Mouse (Mus musculus) erythroblast, embryonic 14.5 days (primary cell): ENCODE results near the gene Syngr4. TPM values are rescaled to one million over a fixed set of nuclear protein-coding genes. Genes with fewer than 3 reads are reported as not detected.

Experiments used
- H3K27me3 ChIP-seq: 2 replicates; pipeline ENCODE4 v1.6.1; 2012; ENCODE audit warnings: inconsistent platforms; ENCODE audit not compliant: control insufficient read depth
- H3K36me3 ChIP-seq: 2 replicates; pipeline ENCODE4 v1.6.1; 2012; ENCODE audit warnings: mild to moderate bottlenecking, inconsistent platforms; ENCODE audit not compliant: control insufficient read depth
- H3K4me1 ChIP-seq: 2 replicates; pipeline ENCODE4 v1.6.1; 2012; ENCODE audit warnings: inconsistent platforms; ENCODE audit not compliant: control insufficient read depth
- H3K4me3 ChIP-seq: replicated peaks from 2 replicates; pipeline ENCODE3; 2012; ENCODE audit warnings: moderate library complexity, mild to moderate bottlenecking, inconsistent platforms
- H3K9me3 ChIP-seq: 2 replicates; pipeline ENCODE4 v1.6.1; 2012; ENCODE audit warnings: low read length, inconsistent platforms, mixed read lengths; ENCODE audit not compliant: control insufficient read depth
- GATA1 ChIP-seq: IDR thresholded peaks from 2 replicates; pipeline ENCODE4 v1.6.1; 2012; ENCODE audit warnings: low read length, inconsistent platforms, mixed read lengths
- TAL1 ChIP-seq: IDR thresholded peaks from 3 replicates; pipeline ENCODE4 v1.6.1; 2012; ENCODE audit warnings: low read length, inconsistent platforms, mixed read lengths
- polyA plus RNA-seq: library from polyadenylated mRNA; stranded (reverse); fragments of >175 nt; gene quantifications from 2 replicates; pipeline ENCODE4 v1.2.3, GENCODE M21; 2012

The Syngr4 gene
- polyA plus RNA-seq, 1 experiment, result 1.2 TPM

GRCm38 (mm10) chr7:45859008-45859407 is 37.5 kb downstream of the Syngr4 start:
- no peak overlapping the region for H3K4me3 ChIP-seq
- H3K4me1 ChIP-seq, result no peaks in the 10 kb centered on the region
- no peaks in the 10 kb centered on the region for H3K9me3 ChIP-seq
- H3K36me3 ChIP-seq, result no peaks in the 10 kb centered on the region
- TF ChIP-seq TAL1 (no peak), GATA1 (no peak)
- peaks cover 62% of the 10 kb centered on the region for H3K27me3 ChIP-seq

- peaks cover 60% of the 10 kb centered on the region for H3K27me3 ChIP-seq
- no peak overlapping the region for H3K4me3 ChIP-seq
- H3K36me3 ChIP-seq, result no peaks in the 10 kb centered on the region
Measured at GRCm38 (mm10) chr7:45856950-45857901, 39.3 kb downstream of the Syngr4 start.

DNA sequence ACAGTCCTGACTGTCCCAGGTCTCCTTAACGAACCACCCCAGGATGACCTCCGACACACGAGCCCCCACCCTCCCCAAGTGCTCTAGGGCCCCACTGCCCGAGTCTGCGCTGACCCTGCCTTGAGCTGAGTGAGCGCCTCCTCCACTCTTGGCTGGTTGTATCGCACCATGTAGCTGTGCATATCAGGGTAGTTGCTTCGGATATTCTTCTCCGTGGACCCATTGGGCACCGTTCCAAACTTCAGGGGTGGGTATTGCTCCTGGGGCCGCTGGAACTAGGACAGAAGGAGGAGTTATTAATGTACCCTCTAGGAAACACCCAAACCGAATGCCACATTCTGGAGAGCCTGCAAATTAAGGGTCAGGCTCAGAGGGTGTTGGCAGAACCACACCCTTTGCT is 43.4 kb downstream of the Syngr4 start:
- H3K9me3 ChIP-seq, result no peaks in the 10 kb centered on the region
- H3K4me1 ChIP-seq, result no peaks in the 10 kb centered on the region
- TF ChIP-seq GATA1 (no peak), TAL1 (no peak)
- no peak overlapping the region for H3K4me3 ChIP-seq
- no peaks in the 10 kb centered on the region for H3K36me3 ChIP-seq
- peaks cover 43% of the 10 kb centered on the region for H3K27me3 ChIP-seq

More at GRCm38 (mm10) chr7:45856950-45857901, 39.3 kb downstream of the Syngr4 start:
- H3K4me1 ChIP-seq, result no peaks in the 10 kb centered on the region
- TF ChIP-seq GATA1 (no peak), TAL1 (no peak)
- no peaks in the 10 kb centered on the region for H3K9me3 ChIP-seq

- Histone ChIP-seq H3K4me1 (no peaks in the 10 kb centered on the region), H3K4me3 (no peak overlapping the region), H3K27me3 (peaks cover 28% of the 10 kb centered on the region), H3K36me3 (no peaks in the 10 kb centered on the region), H3K9me3 (no peaks in the 10 kb centered on the region)
- TF ChIP-seq GATA1 (no peak), TAL1 (no peak)
Measured at GRCm38 (mm10) chr7:45850661-45851060, 45.9 kb downstream of the Syngr4 start.

DNA sequence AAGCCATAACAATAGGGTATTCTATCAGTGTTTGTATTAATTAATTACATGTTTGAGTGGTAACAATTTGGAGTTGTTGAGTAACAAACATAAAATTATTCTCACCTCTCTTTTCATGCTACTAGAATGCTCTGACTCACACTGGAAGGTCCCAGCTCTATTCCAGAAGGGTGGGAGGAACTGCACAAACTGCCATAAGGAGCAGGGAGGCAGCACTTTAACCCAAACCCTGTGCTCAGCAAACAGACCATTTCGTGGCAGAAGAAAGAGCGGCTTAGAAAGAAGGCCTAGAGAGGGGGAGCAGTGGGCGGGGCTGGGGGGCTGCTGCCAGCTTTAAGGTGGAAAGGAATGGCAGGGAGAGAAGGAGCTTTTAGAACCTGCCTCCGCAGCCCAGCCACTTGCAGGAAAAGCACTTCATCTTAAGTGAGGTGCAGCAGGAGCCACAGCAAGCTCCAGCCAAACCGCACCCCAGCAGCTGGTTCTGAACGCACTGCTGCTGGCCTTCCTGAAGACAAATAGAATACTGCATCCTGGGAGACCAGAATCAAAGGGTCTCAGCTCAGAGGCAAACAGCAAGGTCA is 48.0 kb downstream of the Syngr4 start:
- Histone ChIP-seq H3K27me3 (peaks cover 22% of the 10 kb centered on the region), H3K36me3 (no peaks in the 10 kb centered on the region), H3K9me3 (no peaks in the 10 kb centered on the region), H3K4me1 (no peaks in the 10 kb centered on the region), H3K4me3 (no peak overlapping the region)
- TF ChIP-seq GATA1, result no peak
- TF ChIP-seq TAL1, result no peak

- Histone ChIP-seq H3K4me1 (no peaks in the 10 kb centered on the region), H3K27me3 (peaks cover 29% of the 10 kb centered on the region), H3K4me3 (no peak overlapping the region), H3K36me3 (no peaks in the 10 kb centered on the region), H3K9me3 (no peaks in the 10 kb centered on the region)
- TF ChIP-seq TAL1 (no peak), GATA1 (no peak)
Measured at GRCm38 (mm10) chr7:45842950-45843744, 53.4 kb downstream of the Syngr4 start.

Other genes starting within 250 kb of the Syngr4 start
- gene Fut2, start 230.3 kb downstream of the Syngr4 start, polyA plus RNA-seq, result 0.09 TPM in 1 of 2 replicates, not detected in the other
- not detected in 2 replicates for gene Ntn5, start 212.7 kb downstream of the Syngr4 start, polyA plus RNA-seq
- not detected in 2 replicates for gene Sec1, start 202.3 kb downstream of the Syngr4 start, polyA plus RNA-seq
- not detected in 2 replicates for gene Car11, start 196.9 kb downstream of the Syngr4 start, polyA plus RNA-seq
- 0.07 TPM in 2 replicates for gene Dbp, start 191.6 kb downstream of the Syngr4 start, polyA plus RNA-seq
- 1,232 and 1,322 TPM in 2 replicates for gene Rpl18, start 181.3 kb downstream of the Syngr4 start, polyA plus RNA-seq
- 5.1 and 5.7 TPM in 2 replicates for gene Sphk2, start 178.7 kb downstream of the Syngr4 start, polyA plus RNA-seq
- 0.03 and 0.11 TPM in 2 replicates for gene Fam83e, start 175.5 kb downstream of the Syngr4 start, polyA plus RNA-seq
- gene Spaca4, start 170.9 kb downstream of the Syngr4 start, polyA plus RNA-seq, result not detected in 2 replicates
- 0.01 and 0.04 TPM in 2 replicates for gene Lmtk3, start 113.0 kb downstream of the Syngr4 start, polyA plus RNA-seq
- gene Sult2b1, start 112.0 kb downstream of the Syngr4 start, polyA plus RNA-seq, result 0.04 TPM in 1 of 2 replicates, not detected in the other
- 21.7 and 22.4 TPM in 2 replicates for gene Cyth2, start 82.1 kb downstream of the Syngr4 start, polyA plus RNA-seq
- gene Kcnj14, start 71.9 kb downstream of the Syngr4 start, polyA plus RNA-seq, result 0.02 and 0.04 TPM in 2 replicates
- gene Grwd1, start 65.8 kb downstream of the Syngr4 start, polyA plus RNA-seq, result 1.1 and 1.4 TPM in 2 replicates
- 18.7 and 19.2 TPM in 2 replicates for gene Kdelr1, start 23.9 kb downstream of the Syngr4 start, polyA plus RNA-seq
- 0.01 TPM in 2 replicates for gene Grin2d, start 18.3 kb downstream of the Syngr4 start, polyA plus RNA-seq
- gene Tmem143, start 227 bp upstream of the Syngr4 start, polyA plus RNA-seq, result 1.4 and 2.0 TPM in 2 replicates
- 3.5 and 9.5 TPM in 2 replicates for gene Emp3, start 24.7 kb upstream of the Syngr4 start, polyA plus RNA-seq
- 0.02 TPM in 1 of 2 replicates, not detected in the other for gene Ccdc114, start 27.4 kb upstream of the Syngr4 start, polyA plus RNA-seq
- gene Abcc6, start 133.6 kb upstream of the Syngr4 start, polyA plus RNA-seq, result 0.03 and 0.04 TPM in 2 replicates
- 1.4 and 1.8 TPM in 2 replicates for gene Nomo1, start 137.0 kb upstream of the Syngr4 start, polyA plus RNA-seq
- gene Kcnj11, start 204.1 kb upstream of the Syngr4 start, polyA plus RNA-seq, result 0.01 TPM in 1 of 2 replicates, not detected in the other